9 mouse cellular contexts compared by ENCODE assay signal in the genomic region with DNA sequence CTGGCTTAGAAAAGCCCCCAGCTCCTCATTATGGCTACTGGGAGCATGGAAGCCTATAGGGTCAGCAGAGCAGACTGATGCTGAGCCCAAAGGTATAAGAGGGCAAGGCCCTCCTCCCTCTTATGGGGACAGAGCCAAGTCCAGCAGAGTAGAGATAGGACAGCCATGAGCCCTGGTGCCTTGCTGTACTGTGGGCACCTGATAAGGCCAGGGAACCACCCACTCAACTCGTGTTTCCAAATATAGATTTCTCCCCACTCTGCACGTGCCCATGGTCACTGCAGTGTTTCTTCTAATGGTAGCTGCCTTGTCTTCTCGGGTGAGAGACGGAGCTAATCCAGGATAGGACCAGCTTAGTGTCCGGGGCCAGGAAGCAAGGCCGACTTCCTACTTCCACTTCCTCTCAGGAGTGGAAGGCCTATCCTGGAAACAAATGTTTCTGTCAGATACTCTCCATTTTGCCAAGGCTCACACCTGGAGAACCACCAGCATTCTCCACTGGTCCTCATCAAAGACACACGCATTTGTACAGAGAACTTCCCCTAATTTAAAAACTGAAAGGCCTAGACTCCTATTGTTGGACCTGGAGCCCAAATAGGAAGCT. TPM values are rescaled to one million over a fixed set of nuclear protein-coding genes. Genes with fewer than 3 reads are reported as not detected.
DNase-seq lines count a peak whose midpoint lies in the region; ATAC-seq and TF ChIP-seq lines count a peak whose summit lies in the region.
"Had no signal": no experiment of that assay in that cellular context is flagged by ENCODE, and none has a peak within 500 bp of the region (broad histone marks: within the 10 kb centered on the region; RNA-seq: fewer than 3 reads in every experiment).

No protein-coding gene starts in this region.

- no peak overlapping the region for H3K9ac ChIP-seq in forebrain, embryonic 11.5 days (ENCODE audit: low read length)
- H3K9ac ChIP-seq in forebrain, embryonic 15.5 days (replicated peaks), result no peak overlapping the region
- H3K9ac ChIP-seq in forebrain, postnatal 0 days, result no peak overlapping the region
- H3K9ac ChIP-seq: neural tube, embryonic 12.5 days had no signal

- no peaks in the 10 kb centered on the region for H3K36me3 ChIP-seq in forebrain, embryonic 11.5 days (ENCODE audit: control insufficient read depth, insufficient read depth, low read length)
- H3K36me3 ChIP-seq in forebrain, embryonic 15.5 days, result no peaks in the 10 kb centered on the region
- H3K36me3 ChIP-seq in forebrain, postnatal 0 days (ENCODE audit: insufficient read depth), result no peaks in the 10 kb centered on the region
- H3K36me3 ChIP-seq: neural tube, embryonic 12.5 days had no signal

- no peak overlapping the region for H3K27ac ChIP-seq in forebrain, embryonic 11.5 days (ENCODE audit: low read depth, low read length)
- no peak overlapping the region for H3K27ac ChIP-seq in forebrain, embryonic 15.5 days (replicated peaks)
- no peak overlapping the region for H3K27ac ChIP-seq in forebrain, postnatal 0 days (ENCODE audit: low read depth, low read length)
- H3K27ac ChIP-seq: neural tube, embryonic 12.5 days had no signal

- no peak overlapping the region for H3K4me3 ChIP-seq in forebrain, embryonic 11.5 days (ENCODE audit: low read depth, low read length)
- H3K4me3 ChIP-seq in forebrain, embryonic 15.5 days, result no peak overlapping the region
- no peak overlapping the region for H3K4me3 ChIP-seq in forebrain, postnatal 0 days (ENCODE audit: low read depth, low read length)
- H3K4me3 ChIP-seq: neural tube, embryonic 12.5 days had no signal

- H3K4me2 ChIP-seq in forebrain, embryonic 11.5 days (ENCODE audit: low read depth, low read length, severe bottlenecking), result no peak overlapping the region
- H3K4me2 ChIP-seq in forebrain, embryonic 15.5 days (replicated peaks), result no peak overlapping the region
- H3K4me2 ChIP-seq in forebrain, postnatal 0 days (ENCODE audit: low read depth), result no peak overlapping the region
- H3K4me2 ChIP-seq: neural tube, embryonic 12.5 days had no signal

- intact Hi-C loops in heart, postnatal 10 days (cut with DNase I), result no loop called here

- no peak for TF ChIP-seq CTCF in forebrain, postnatal 0 days (IDR thresholded peaks at IDR 0.05; ENCODE audit: low read depth)

- WGBS in forebrain, embryonic 11.5 days, result 94% methylated on average over 7 of the region's 7 CpGs
- 93% methylated on average over 7 of the region's 7 CpGs for WGBS in forebrain, embryonic 15.5 days
- 87% methylated on average over 7 of the region's 7 CpGs for WGBS in forebrain, postnatal 0 days

- 0 out of 2 replicates have a peak, but pooled peaks have one; percentile 47 for ATAC-seq in forebrain, embryonic 11.5 days (replicated peaks; ENCODE audit: low FRiP score)
- no peak for ATAC-seq in forebrain, embryonic 15.5 days (replicated peaks)
- ATAC-seq in forebrain, postnatal 0 days, result no peak

- H3K4me1 ChIP-seq in forebrain, embryonic 11.5 days (replicated peaks; ENCODE audit: control insufficient read depth, insufficient read depth, low read length), result no peaks in the 10 kb centered on the region
- H3K4me1 ChIP-seq in forebrain, embryonic 15.5 days, result 0 out of 2 replicates have a peak, but pooled peaks cover 6% of the 10 kb centered on the region
- H3K4me1 ChIP-seq in forebrain, postnatal 0 days (ENCODE audit: insufficient read depth), result no peaks in the 10 kb centered on the region
- H3K4me1 ChIP-seq: neural tube, embryonic 12.5 days had no signal

- no peaks in the 10 kb centered on the region for H3K27me3 ChIP-seq in forebrain, embryonic 11.5 days (ENCODE audit: control insufficient read depth, insufficient read depth, low read length)
- no peaks in the 10 kb centered on the region for H3K27me3 ChIP-seq in forebrain, embryonic 15.5 days
- H3K27me3 ChIP-seq in forebrain, postnatal 0 days (ENCODE audit: insufficient read depth, low read length), result no peaks in the 10 kb centered on the region
- H3K27me3 ChIP-seq: neural tube, embryonic 12.5 days had no signal

- DNase-seq in forebrain, embryonic 11.5 days (ENCODE audit: low spot score), result no peak
- DNase-seq in c-Kit-positive CD71-positive TER-119-positive erythroid progenitor cells, embryonic 14.5 days (ENCODE audit: low spot score), result peak; percentile 83
- DNase-seq in heart, postnatal 10 days, result peak; percentile 53 to 74
- peak; percentile 7 for DNase-seq in naive thymus-derived CD4-positive, alpha-beta T cell, adult 2 months (ENCODE audit: low read depth)
- no peak for DNase-seq in right cerebral cortex, postnatal 4 days
- DNase-seq in ovary, postnatal 14 days (ENCODE audit: low spot score), result no peak
- DNase-seq in forebrain, postnatal 0 days, result no peak

- peaks cover 3% of the 10 kb centered on the region; the same call in 1 of the 2 replicates for H3K9me3 ChIP-seq in forebrain, embryonic 11.5 days (ENCODE audit: control insufficient read depth, low read length)
- H3K9me3 ChIP-seq in forebrain, embryonic 15.5 days, result no peaks in the 10 kb centered on the region
- H3K9me3 ChIP-seq in forebrain, postnatal 0 days (ENCODE audit: low read length), result no peaks in the 10 kb centered on the region
- H3K9me3 ChIP-seq: neural tube, embryonic 12.5 days had no signal

RNA-seq across cellular contexts. Expression of a gene that starts 53.2 kb away (rescaled TPM):
- polyA plus RNA-seq in forebrain, embryonic 11.5 days (2014; fragmentation: Nextera tagmentation; extraction: Ambion mirVana), result 49.8 TPM in 2 replicates
- polyA plus RNA-seq in forebrain, embryonic 15.5 days (2015; fragmentation: Nextera tagmentation; extraction: Ambion mirVana), result 62.0 and 68.4 TPM in 2 replicates
- total RNA-seq in heart, postnatal 10 days (2021), result 10 to 100 TPM; 36.3 to 39.9 TPM
- total RNA-seq in forebrain, postnatal 0 days (2014; rRNA removed), result 37.0 and 48.4 TPM in 2 replicates
- 42.2 and 48.9 TPM in 2 replicates for polyA plus RNA-seq in forebrain, postnatal 0 days (2015; fragmentation: Nextera tagmentation; extraction: Ambion mirVana)

Comparison
In these comparisons a context has a peak if more than half of its experiments do, and no peak if none do; other contexts are left out.
1. DNase-seq: peak in c-Kit-positive CD71-positive TER-119-positive erythroid progenitor cells, embryonic 14.5 days (single experiment), heart, postnatal 10 days (2 of 2) and naive thymus-derived CD4-positive, alpha-beta T cell, adult 2 months (single experiment); none in forebrain, embryonic 11.5 days (single experiment), right cerebral cortex, postnatal 4 days (single experiment), ovary, postnatal 14 days (single experiment) and forebrain, postnatal 0 days (single experiment).